Mouse (Mus musculus): ENCODE data around the gene Zfp677. TPM values are rescaled to one million over a fixed set of nuclear protein-coding genes. Genes with fewer than 3 reads are reported as not detected.
"Not testable (repeated sequence)": the region's sequence is repeated elsewhere in the genome, so short reads cannot be mapped to it uniquely, and the experiment has no call there.

Gene Zfp677
- total and polyA plus RNA-seq, 2 experiments from 2014 or later, result 0.80 to 1.3 TPM

DNA sequence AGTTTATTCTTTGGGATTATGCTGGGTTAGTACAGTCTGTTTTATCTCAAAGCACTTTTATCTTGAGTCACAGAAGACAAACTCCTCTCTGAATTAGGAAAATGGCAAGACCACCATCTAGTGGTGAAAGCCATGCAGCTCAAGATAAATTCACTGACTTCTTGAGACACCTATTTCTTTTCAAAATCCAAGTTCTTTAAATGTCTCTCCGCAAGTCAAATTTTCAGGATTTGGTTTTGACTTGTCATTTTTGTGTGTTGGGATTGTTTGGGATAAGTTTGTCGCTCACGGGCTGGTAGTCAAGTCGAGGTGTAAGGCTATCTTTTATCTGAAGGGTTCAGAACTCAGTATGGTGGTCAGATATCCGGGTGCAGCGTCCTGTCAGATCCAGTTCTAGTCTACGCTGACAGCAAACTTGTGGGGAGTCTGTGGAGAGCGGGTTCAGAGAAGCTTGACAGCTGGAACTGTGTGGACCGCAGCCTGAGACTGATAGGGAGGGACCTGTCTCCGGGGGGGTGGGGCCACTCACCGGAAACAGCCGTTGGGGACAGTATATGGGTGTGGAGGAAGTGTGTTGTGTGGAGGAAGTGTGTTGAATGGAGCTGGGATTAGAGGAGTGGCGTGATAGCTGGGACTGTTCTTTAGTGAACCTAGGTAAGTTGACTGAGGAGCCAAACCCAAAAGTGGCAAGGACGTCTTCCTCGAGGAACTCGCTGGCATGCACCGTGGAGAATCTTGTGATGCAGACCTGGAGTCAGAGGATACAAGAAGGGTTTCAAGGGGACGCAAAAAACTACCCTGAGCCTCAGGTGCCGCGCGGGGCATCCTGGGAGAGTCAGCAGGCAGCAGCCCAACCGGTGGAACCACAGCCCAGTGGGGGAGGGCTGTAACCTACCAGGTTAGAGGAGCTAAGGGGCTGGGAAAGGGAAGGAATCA lies 39.4 kb downstream of the Zfp677 start, which contains the start of gene Zfp54:
Zfp54 (plus strand) TSS at position 564 of the 936 bp plus-strand sequence.
- H3K4me1 ChIP-seq (ENCODE audit: control insufficient read depth, insufficient read depth), result peaks cover 10% of the 10 kb centered on the region
- no peaks in the 10 kb centered on the region for H3K36me3 ChIP-seq (replicated peaks; ENCODE audit: control insufficient read depth, insufficient read depth, low read length)
- peak within 1 kb of the TSS; percentile 59 for H3K4me3 ChIP-seq (ENCODE audit: low read depth, low read length)
- H3K27ac ChIP-seq (ENCODE audit: low read depth), result peak within 1 kb of the TSS; percentile 70
- peak within 1 kb of the TSS; percentile 50 for H3K9ac ChIP-seq (replicated peaks; ENCODE audit: low read depth, low read length)
- ATAC-seq (ENCODE audit: insufficient read depth, low read depth), result peak; percentile 99
- H3K4me2 ChIP-seq (ENCODE audit: low read depth, low read length), result peak within 1 kb of the TSS; percentile 84
- DNase-seq (ENCODE audit: low spot score), result peak; percentile 68
- no peaks in the 10 kb centered on the region for H3K9me3 ChIP-seq (replicated peaks; ENCODE audit: control insufficient read depth, low read length)
- TF ChIP-seq CTCF (IDR thresholded peaks at IDR 0.05; ENCODE audit: low read depth) (peak; percentile 84), EP300 (IDR thresholded peaks at IDR 0.05; ENCODE audit: low read depth) (no peak)
- WGBS, result 0% methylated on average over 22 of the region's 22 CpGs
- no peaks in the 10 kb centered on the region for H3K27me3 ChIP-seq (ENCODE audit: control insufficient read depth, insufficient read depth, low read length)

DNA sequence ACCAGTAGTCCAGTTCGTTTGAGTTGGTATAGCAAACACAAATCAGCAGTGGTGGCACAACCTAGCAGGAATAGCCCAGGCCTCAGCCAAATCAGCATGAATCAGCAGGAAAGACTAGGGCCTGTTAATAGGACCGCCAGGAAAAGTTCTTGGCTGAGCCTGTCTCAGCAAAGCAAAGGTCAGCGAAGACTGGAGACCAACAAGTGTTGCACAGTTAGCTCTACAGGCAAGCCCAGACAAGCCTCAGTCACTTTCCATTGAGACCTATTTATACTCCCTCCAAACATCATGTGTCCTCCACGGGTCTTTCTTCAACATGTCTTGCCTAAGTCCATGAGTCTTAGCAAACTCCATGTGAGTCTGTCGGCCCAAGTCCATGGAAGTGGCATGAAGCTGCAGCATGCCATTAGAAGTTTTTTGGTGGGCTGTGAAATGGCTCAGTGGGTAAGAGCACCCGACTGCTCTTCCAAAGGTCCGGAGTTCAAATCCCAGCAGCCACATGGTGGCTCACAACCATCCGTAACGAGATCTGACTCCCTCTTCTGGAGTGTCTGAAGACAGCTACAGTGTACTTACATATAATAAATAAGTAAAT lies 55.4 kb downstream of the Zfp677 start:
- not testable (repeated sequence) for H3K9me3 ChIP-seq (replicated peaks; ENCODE audit: control insufficient read depth, low read length); ATAC-seq (ENCODE audit: insufficient read depth, low read depth); DNase-seq (ENCODE audit: low spot score); H3K27ac ChIP-seq (ENCODE audit: low read depth); H3K27me3 ChIP-seq (ENCODE audit: control insufficient read depth, insufficient read depth, low read length); H3K4me1 ChIP-seq (ENCODE audit: control insufficient read depth, insufficient read depth); H3K36me3 ChIP-seq (replicated peaks; ENCODE audit: control insufficient read depth, insufficient read depth, low read length); H3K9ac ChIP-seq (replicated peaks; ENCODE audit: low read depth, low read length); H3K4me2 ChIP-seq (ENCODE audit: low read depth, low read length); H3K4me3 ChIP-seq (ENCODE audit: low read depth, low read length)
- WGBS, result 69% methylated on average over 9 of the region's 9 CpGs

Other genes starting within 250 kb of the Zfp677 start
- not detected in 2 replicates for gene Vmn1r234, start 157.7 kb upstream of the Zfp677 start, total RNA-seq (2014; rRNA removed; ENCODE audit: low replicate concordance)
- not detected in 2 replicates for gene Vmn1r234, start 157.7 kb upstream of the Zfp677 start, polyA plus RNA-seq (2015; fragmentation: Nextera tagmentation; extraction: Ambion mirVana)
- gene Vmn1r235, start 127.3 kb upstream of the Zfp677 start, total RNA-seq (2014; rRNA removed; ENCODE audit: low replicate concordance), result not detected in 2 replicates
- gene Vmn1r235, start 127.3 kb upstream of the Zfp677 start, polyA plus RNA-seq (2015; fragmentation: Nextera tagmentation; extraction: Ambion mirVana), result not detected in 2 replicates
- gene Vmn1r236, start 100.8 kb upstream of the Zfp677 start, total RNA-seq (2014; rRNA removed; ENCODE audit: low replicate concordance), result not detected in 2 replicates
- gene Vmn1r236, start 100.8 kb upstream of the Zfp677 start, polyA plus RNA-seq (2015; fragmentation: Nextera tagmentation; extraction: Ambion mirVana), result not detected in 2 replicates
- gene Vmn1r237, start 71.9 kb upstream of the Zfp677 start, total RNA-seq (2014; rRNA removed; ENCODE audit: low replicate concordance), result not detected in 2 replicates
- gene Vmn1r237, start 71.9 kb upstream of the Zfp677 start, polyA plus RNA-seq (2015; fragmentation: Nextera tagmentation; extraction: Ambion mirVana), result not detected in 2 replicates
- gene Zfp54, start 39.5 kb downstream of the Zfp677 start, total RNA-seq (2014; rRNA removed; ENCODE audit: low replicate concordance), result 0.85 and 1.1 TPM in 2 replicates
- gene Zfp54, start 39.5 kb downstream of the Zfp677 start, polyA plus RNA-seq (2015; fragmentation: Nextera tagmentation; extraction: Ambion mirVana), result 2.3 and 2.7 TPM in 2 replicates
- 5.1 and 6.3 TPM in 2 replicates for gene Zfp51, start 66.6 kb downstream of the Zfp677 start, total RNA-seq (2014; rRNA removed; ENCODE audit: low replicate concordance)
- gene Zfp51, start 66.6 kb downstream of the Zfp677 start, polyA plus RNA-seq (2015; fragmentation: Nextera tagmentation; extraction: Ambion mirVana), result 9.7 and 9.9 TPM in 2 replicates
- 0.70 and 0.92 TPM in 2 replicates for gene Zfp53, start 105.2 kb downstream of the Zfp677 start, total RNA-seq (2014; rRNA removed; ENCODE audit: low replicate concordance)
- gene Zfp53, start 105.2 kb downstream of the Zfp677 start, polyA plus RNA-seq (2015; fragmentation: Nextera tagmentation; extraction: Ambion mirVana), result 4.0 and 4.4 TPM in 2 replicates
- 6.8 and 7.0 TPM in 2 replicates for gene Zfp52, start 151.8 kb downstream of the Zfp677 start, total RNA-seq (2014; rRNA removed; ENCODE audit: low replicate concordance)
- gene Zfp52, start 151.8 kb downstream of the Zfp677 start, polyA plus RNA-seq (2015; fragmentation: Nextera tagmentation; extraction: Ambion mirVana), result 4.4 and 4.5 TPM in 2 replicates
- gene Zfp948, start 183.3 kb downstream of the Zfp677 start, total RNA-seq (2014; rRNA removed; ENCODE audit: low replicate concordance), result 1.8 and 4.7 TPM in 2 replicates
- gene Zfp948, start 183.3 kb downstream of the Zfp677 start, polyA plus RNA-seq (2015; fragmentation: Nextera tagmentation; extraction: Ambion mirVana), result 6.2 and 7.4 TPM in 2 replicates

All from heart, postnatal 0 days (tissue).